Mouse (Mus musculus) CH12.LX (cell line): Measurements from ENCODE around the gene Rhod.

Source experiments
- BHLHE40 ChIP-seq: IDR thresholded peaks from 2 replicates; pipeline ENCODE4 v1.6.1; 2011; ENCODE audit warnings: mild to moderate bottlenecking, low read depth, low read length, improper control_type of control experiment
- CTCF ChIP-seq, 2 experiments: IDR thresholded peaks in 1 of 2; conservative IDR thresholded peaks in 1 of 2; 2 replicates each; pipeline ENCODE4 v1.5.1; 2011 to 2012; ENCODE audit warnings: low read depth in 2 of 2, low read length in 2 of 2, improper control_type of control experiment in 1 of 2, inconsistent platforms in 1 of 2, mild to moderate bottlenecking in 1 of 2, moderate library complexity in 1 of 2
- E2F4 ChIP-seq: IDR thresholded peaks from 2 replicates; pipeline ENCODE4 v1.6.1; 2011; ENCODE audit warnings: low read depth, low read length, improper control_type of control experiment; ENCODE audit not compliant: insufficient replicate concordance
- KAT2A ChIP-seq: IDR thresholded peaks from 2 replicates; pipeline ENCODE4 v1.6.1; 2012; ENCODE audit warnings: low read length, improper control_type of control experiment, inconsistent platforms; ENCODE audit not compliant: insufficient replicate concordance
- MAZ ChIP-seq: IDR thresholded peaks from 2 replicates; pipeline ENCODE4 v1.6.1; 2012; ENCODE audit warnings: low read depth, mild to moderate bottlenecking, inconsistent platforms, low read length, improper control_type of control experiment, moderate library complexity
- MXI1 ChIP-seq: IDR thresholded peaks from 2 replicates; pipeline ENCODE4 v1.6.1; 2011; ENCODE audit warnings: mild to moderate bottlenecking, low read depth, low read length, improper control_type of control experiment
- NELFE ChIP-seq: IDR thresholded peaks from 2 replicates; pipeline ENCODE4 v1.6.1; 2011; ENCODE audit warnings: low read depth, low read length, improper control_type of control experiment
- POLR2A ChIP-seq: IDR thresholded peaks from 2 replicates; pipeline ENCODE4 v1.6.1; 2011; ENCODE audit warnings: low read depth, mild to moderate bottlenecking, improper control_type of control experiment, low read length
- USF1 ChIP-seq: IDR thresholded peaks from 2 replicates; pipeline ENCODE4 v1.6.1; 2014; ENCODE audit warnings: low read depth, mild to moderate bottlenecking, inconsistent platforms, low read length, improper control_type of control experiment

DNA sequence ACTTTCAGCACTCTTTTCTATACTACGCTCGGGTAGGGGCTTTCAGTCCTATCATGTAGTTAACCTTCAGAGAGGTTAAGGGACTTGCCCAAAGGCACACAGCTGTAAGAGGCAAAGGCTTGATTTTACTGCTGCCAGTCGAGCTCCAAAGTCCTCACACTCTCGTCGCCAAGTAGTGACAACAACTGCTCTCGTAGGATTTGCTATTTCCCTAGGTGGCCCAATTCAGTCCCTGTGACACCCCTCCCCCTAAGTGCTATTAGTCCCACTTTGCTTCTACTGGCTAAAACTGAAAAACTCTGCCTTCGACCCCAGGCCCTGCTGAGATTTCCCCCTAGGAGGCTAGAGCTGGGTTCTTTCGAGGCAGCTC, 456 bp downstream of the Rhod start:
- TF ChIP-seq USF1, result no peak
- TF ChIP-seq MXI1, result no peak
- TF ChIP-seq CTCF (conservative IDR thresholded peaks at IDR 0.05 in 1 of 2, IDR thresholded peaks at IDR 0.05 in 1 of 2; ENCODE audit: low read depth in 2 of 2, low read length in 2 of 2), result no peak
- no peak for TF ChIP-seq KAT2A
- no peak for TF ChIP-seq POLR2A
- no peak for TF ChIP-seq MAZ
- TF ChIP-seq E2F4, result no peak
- no peak for TF ChIP-seq NELFE
- 0 out of 2 replicates have a peak, but pooled peaks have one; percentile 22 for TF ChIP-seq BHLHE40
